Mouse (Mus musculus) bone marrow macrophage, adult 2 months (primary cell): Measurements from ENCODE around the gene Mast3. TPM values are rescaled to one million over a fixed set of nuclear protein-coding genes. Genes with fewer than 3 reads are reported as not detected.
A peak's percentile ranks its signal among the peaks of the same experiment; 100 is the strongest.

Experiments
- H3K27ac ChIP-seq: 2 replicates; pipeline ENCODE4 v1.5.1; 2012; ENCODE audit warnings: low read depth, low read length; ENCODE audit not compliant: insufficient read depth
- H3K4me1 ChIP-seq: 2 replicates; pipeline ENCODE4 v1.6.1; 2012; ENCODE audit warnings: low read length; ENCODE audit not compliant: control insufficient read depth, insufficient read depth
- H3K4me3 ChIP-seq: 2 replicates; pipeline ENCODE4 v1.5.1; 2012; ENCODE audit warnings: mild to moderate bottlenecking, low read length, moderate library complexity; ENCODE audit not compliant: insufficient read depth
- CTCF ChIP-seq: IDR thresholded peaks from 2 replicates; pipeline ENCODE4 v1.5.1; 2012; ENCODE audit warnings: low read depth, mild to moderate bottlenecking, low read length, moderate library complexity
- POLR2A ChIP-seq: IDR thresholded peaks from 2 replicates; pipeline ENCODE4 v1.6.1; 2012; ENCODE audit warnings: mild to moderate bottlenecking, low read depth, low read length, borderline replicate concordance
- polyA plus RNA-seq: library from polyadenylated mRNA; stranded (reverse); fragments of >200 nt; gene quantifications from 2 replicates; pipeline ENCODE4 v1.2.4, GENCODE M21; 2012; ENCODE audit not compliant: missing spikeins, insufficient read depth, insufficient read length

Gene Mast3
- polyA plus RNA-seq, 1 experiment = 59.6 TPM

DNA sequence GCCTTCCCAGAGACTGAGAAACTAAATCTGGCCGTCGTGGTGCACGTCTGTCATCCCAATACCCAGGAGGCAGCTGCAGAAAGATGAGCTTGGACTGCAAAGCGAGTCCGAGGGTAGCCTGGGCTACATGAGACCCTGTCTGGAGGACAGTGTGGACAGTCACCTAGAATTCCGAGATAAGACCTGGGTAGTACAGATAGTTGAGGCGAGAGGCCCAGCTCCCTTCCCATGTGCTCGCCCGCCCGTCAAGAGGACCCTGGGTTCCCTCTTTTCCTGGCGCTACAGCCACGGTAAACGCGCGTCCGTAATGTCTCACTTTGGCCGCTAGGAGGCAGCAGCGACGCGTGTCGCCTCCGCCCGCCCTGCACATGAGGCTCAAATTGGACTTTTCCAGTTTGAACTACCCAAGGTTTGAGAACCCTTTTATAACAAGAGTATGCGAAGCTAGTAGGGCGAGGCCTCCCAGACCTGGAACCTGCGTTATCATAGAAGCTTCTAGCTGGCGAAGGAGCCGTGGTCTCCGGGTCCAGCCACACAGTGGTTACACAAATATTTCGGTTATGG lies 16.6 kb upstream of the Mast3 start:
- Histone ChIP-seq H3K4me3 (no peak overlapping the region), H3K4me1 (0 out of 2 replicates have a peak, but pooled peaks cover 3% of the 10 kb centered on the region), H3K27ac (no peak overlapping the region)
- TF ChIP-seq POLR2A (no peak), CTCF (peak; percentile 82)

DNA sequence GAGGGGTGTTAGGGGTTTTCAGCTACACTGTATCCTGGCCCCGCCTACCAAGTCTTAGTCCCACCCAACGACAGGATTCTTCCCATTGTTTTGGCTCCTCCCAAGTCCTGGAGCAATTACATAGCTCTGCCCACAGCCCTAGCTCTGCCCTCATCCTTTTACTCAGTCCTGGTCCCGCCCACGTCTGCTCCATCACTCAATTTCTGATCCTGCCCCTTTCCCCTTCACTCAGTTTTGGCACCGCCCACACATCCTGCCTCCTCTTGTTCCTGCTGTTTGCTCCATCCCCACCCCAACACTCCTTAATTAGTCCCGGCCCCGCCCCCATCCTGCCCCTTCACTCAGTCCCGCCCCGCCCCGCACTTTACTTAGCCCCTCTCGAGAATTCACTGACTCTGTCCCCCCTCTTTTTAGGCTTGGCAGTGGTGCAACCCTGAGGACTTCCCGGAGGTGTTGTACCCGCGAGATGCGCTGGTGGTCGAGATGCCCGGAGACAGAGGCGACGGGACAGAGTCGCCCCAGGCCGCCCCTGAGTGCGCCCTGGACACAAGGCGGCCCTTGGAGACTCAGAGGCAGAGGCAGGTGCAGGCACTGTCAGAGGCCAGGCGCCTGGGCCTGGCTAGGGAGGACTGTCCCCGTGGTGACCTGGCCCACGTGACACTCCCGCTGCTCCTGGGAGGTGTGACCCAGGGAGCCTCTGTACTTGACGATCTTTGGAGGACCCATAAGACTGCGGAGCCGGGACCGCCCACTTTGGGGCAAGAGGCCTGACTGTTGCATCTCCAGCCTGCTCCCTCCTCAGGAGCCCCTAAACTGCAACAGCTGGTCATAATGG lies 15.5 kb upstream of the Mast3 start:
- Histone ChIP-seq H3K4me1 (0 out of 2 replicates have a peak, but pooled peaks cover 3% of the 10 kb centered on the region), H3K27ac (no peak overlapping the region), H3K4me3 (no peak overlapping the region)
- TF ChIP-seq CTCF = no peak
- no peak for TF ChIP-seq POLR2A

DNA sequence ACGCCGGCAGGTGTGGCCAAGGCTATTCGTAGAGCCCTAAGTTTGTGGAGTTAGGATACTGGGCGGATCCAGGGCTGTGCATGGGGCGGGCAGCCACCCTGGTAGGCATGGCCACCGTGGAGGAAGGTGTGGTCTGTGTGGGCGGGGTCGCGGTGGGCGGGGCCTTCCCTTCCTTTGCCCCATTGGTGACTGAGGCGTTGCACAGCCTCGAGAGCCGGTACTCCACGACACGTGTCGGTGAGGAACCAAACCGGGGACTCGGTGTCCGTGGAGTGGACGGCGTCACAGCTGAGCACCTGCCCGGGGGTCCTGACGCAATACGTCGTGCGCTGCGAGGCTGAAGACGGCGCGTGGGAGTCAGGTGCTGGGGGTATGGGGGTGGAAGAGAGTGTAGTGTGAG lies 11.8 kb upstream of the Mast3 start:
- H3K4me3 ChIP-seq = no peak overlapping the region
- H3K4me1 ChIP-seq = peaks cover 16% of the 10 kb centered on the region
- TF ChIP-seq POLR2A (no peak), CTCF (no peak)
- no peak overlapping the region for H3K27ac ChIP-seq

DNA sequence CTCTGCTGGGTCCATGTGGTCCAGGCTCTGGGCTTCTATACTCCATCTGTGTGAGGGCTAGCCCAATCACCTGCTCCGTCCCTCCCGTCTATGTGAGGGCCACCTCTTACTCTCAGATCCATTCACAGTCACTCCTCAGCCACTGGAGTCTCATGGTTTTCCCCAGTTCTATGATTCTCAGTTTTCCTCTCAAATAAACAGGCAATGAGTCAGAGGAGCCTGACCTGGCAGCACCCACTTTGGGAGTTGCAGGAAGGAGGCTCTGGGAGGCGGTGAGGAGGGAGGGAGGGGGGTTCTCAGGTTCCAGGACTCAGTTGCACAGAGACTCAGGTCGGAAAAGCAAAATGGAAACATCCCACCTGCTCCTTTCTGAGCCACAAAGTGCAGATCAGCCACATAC lies 8.0 kb upstream of the Mast3 start:
- TF ChIP-seq CTCF (no peak), POLR2A (no peak)
- no peak overlapping the region for H3K4me3 ChIP-seq
- no peak overlapping the region for H3K27ac ChIP-seq
- peaks cover 30% of the 10 kb centered on the region for H3K4me1 ChIP-seq

- TF ChIP-seq CTCF = no peak
- TF ChIP-seq POLR2A = no peak
- Histone ChIP-seq H3K27ac (no peak overlapping the region), H3K4me3 (no peak overlapping the region), H3K4me1 (peaks cover 37% of the 10 kb centered on the region)
Observed at GRCm38 (mm10) chr8:70812055-70812454, 7.2 kb upstream of the Mast3 start.

DNA sequence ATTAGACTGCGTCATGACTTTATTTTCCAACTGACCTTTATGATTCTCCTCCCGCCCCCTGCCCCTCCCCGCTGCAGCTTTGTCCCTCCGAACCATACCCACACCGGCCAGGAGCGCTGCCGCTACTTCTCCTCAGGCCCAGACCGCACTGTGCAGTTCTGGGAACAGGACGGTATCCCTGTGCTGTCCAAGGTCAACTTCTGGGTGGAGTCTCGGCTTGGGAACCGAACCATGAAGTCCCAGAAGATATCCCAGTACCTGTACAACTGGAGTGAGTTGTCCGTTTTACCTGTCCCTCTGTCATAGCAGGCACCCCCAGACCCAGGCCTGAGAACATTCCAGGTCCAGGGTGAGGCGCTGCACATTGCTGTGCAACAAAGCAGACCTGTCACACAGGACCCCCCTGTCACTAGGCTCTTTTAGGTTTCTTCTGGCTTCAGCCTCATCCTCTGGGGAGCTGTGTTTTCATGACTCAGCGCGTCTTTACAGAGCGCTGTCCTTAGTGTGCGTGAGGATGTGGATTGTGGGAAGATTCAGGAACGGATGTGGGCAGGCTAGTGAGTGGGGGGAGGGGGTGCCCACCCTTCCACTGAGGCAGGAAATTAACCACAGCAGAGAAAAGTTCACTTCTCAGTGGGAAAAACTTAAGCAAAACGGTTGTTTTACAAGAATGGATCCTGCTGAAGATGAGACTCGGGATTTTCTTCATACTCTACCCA lies 6.3 kb upstream of the Mast3 start:
- Histone ChIP-seq H3K4me1 (peaks cover 44% of the 10 kb centered on the region), H3K27ac (no peak overlapping the region), H3K4me3 (no peak overlapping the region)
- TF ChIP-seq CTCF = no peak
- TF ChIP-seq POLR2A = no peak

GRCm38 (mm10) chr8:70808955-70809701 lies 4.3 kb upstream of the Mast3 start:
- H3K4me3 ChIP-seq = no peak overlapping the region
- H3K4me1 ChIP-seq = peaks cover 54% of the 10 kb centered on the region
- TF ChIP-seq CTCF (no peak), POLR2A (no peak)
- no peak overlapping the region for H3K27ac ChIP-seq

DNA sequence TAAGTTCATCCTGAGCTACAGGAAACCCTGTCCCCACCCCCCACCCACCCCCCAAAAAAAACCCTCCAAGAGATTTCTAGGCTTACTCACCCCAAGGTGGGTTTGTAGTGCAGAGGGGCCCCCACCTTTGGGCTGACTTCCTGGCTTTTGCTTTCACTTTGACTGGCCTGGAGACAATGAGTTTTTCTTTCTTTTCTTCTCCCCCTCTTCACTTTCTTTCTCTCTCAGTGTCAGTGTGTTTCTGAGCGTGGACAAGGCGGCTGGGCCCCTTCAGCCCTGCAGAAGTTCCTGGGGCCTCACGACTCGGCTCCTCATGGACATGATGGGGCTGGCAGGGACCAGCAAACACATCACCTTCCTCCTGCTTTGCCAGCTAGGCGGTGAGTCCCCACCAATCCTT lies 3.4 kb upstream of the Mast3 start, which contains the start of gene Il12rb1:
Il12rb1 (plus strand) TSS at position 211 of the 400 bp plus-strand sequence.
- Histone ChIP-seq H3K4me3 (no peak within 1 kb of the TSS), H3K27ac (peak within 1 kb of the TSS; percentile 96), H3K4me1 (peaks cover 55% of the 10 kb centered on the region)
- TF ChIP-seq CTCF = no peak
- no peak for TF ChIP-seq POLR2A

GRCm38 (mm10) chr8:70807304-70807703 lies 2.5 kb upstream of the Mast3 start:
- Histone ChIP-seq H3K4me3 (no peak overlapping the region), H3K4me1 (peaks cover 47% of the 10 kb centered on the region), H3K27ac (peak overlapping the region; percentile 96)
- TF ChIP-seq POLR2A = no peak
- TF ChIP-seq CTCF = no peak

- Histone ChIP-seq H3K4me3 (no peak overlapping the region), H3K27ac (peak overlapping the region; percentile 96), H3K4me1 (peaks cover 48% of the 10 kb centered on the region)
- TF ChIP-seq POLR2A = no peak
- TF ChIP-seq CTCF = no peak
Observed at GRCm38 (mm10) chr8:70806541-70806940, 1.7 kb upstream of the Mast3 start.
